Mouse (Mus musculus) heart, adult 2 months (tissue): ENCODE measurements around the gene Nlgn2. TPM values are rescaled to one million over a fixed set of nuclear protein-coding genes. Genes with fewer than 3 reads are reported as not detected.

Experiments
- DNase-seq, 2 experiments: peaks; one replicate each; pipeline ENCODE4 v3.0.0; 2021
- H3K27ac ChIP-seq: fragments of 200-600 bp; 2 replicates; pipeline ENCODE4 v1.8.1; 2022
- H3K27me3 ChIP-seq: fragments of 200-500 bp; 2 replicates; pipeline ENCODE4 v1.6.1; 2012; ENCODE audit warnings: mild to moderate bottlenecking, low read length, inconsistent platforms, mixed read lengths; ENCODE audit not compliant: control insufficient read depth, insufficient read depth
- H3K36me3 ChIP-seq: fragments of 200-500 bp; 2 replicates; pipeline ENCODE4 v1.6.1; 2012; ENCODE audit warnings: low read length, inconsistent platforms; ENCODE audit not compliant: control insufficient read depth, insufficient read depth
- H3K4me1 ChIP-seq: fragments of 200-500 bp; 2 replicates; pipeline ENCODE4 v1.6.1; 2011; ENCODE audit warnings: low read length; ENCODE audit not compliant: control insufficient read depth, insufficient read depth
- H3K4me3 ChIP-seq: fragments of 200-600 bp; 2 replicates; pipeline ENCODE4 v1.8.1; 2022
- H3K79me2 ChIP-seq: fragments of 200-500 bp; replicated peaks from 2 replicates; pipeline ENCODE4 v1.6.1; 2012; ENCODE audit warnings: mild to moderate bottlenecking, inconsistent platforms, low read length, moderate library complexity, mixed read lengths; ENCODE audit not compliant: control insufficient read depth, insufficient read depth
- H3K9ac ChIP-seq: fragments of 200-500 bp; 2 replicates; pipeline ENCODE4 v1.6.1; 2012; ENCODE audit warnings: low read depth, mild to moderate bottlenecking, control low read depth, inconsistent platforms, low read length, mixed read lengths
- CTCF ChIP-seq: fragments of 200-600 bp; IDR thresholded peaks from 2 replicates; pipeline ENCODE4 v1.8.1; 2022; ENCODE audit warnings: antibody characterized with exemption, mild to moderate bottlenecking, moderate library complexity
- EP300 ChIP-seq: fragments of 200-500 bp; IDR thresholded peaks from 2 replicates; pipeline ENCODE4 v1.6.1; 2011; ENCODE audit warnings: low read depth, low read length, control low read depth; ENCODE audit not compliant: insufficient read depth
- POLR2A ChIP-seq: fragments of 200-500 bp; IDR thresholded peaks from 2 replicates; pipeline ENCODE4 v1.6.1; 2011; ENCODE audit warnings: mild to moderate bottlenecking, low read depth, low read length, control low read depth; ENCODE audit not compliant: insufficient read depth
- WGBS: fragments of 180-500 bp; shearing (Covaris S2); methylation state at CpG from one replicate; pipeline ENCODE4 v1.1.7; 2018; 5-methylcytosine and 5-hydroxymethylcytosine counted together
- intact Hi-C: fragments of 180-260 bp; cut with DNase I; formaldehyde crosslinking; loops from one replicate; pipeline ENCODE4 v1.15.1; 2025
- polyA plus RNA-seq: library from polyadenylated mRNA; depleted of rRNA; stranded (reverse); fragments of >200 nt; gene quantifications from 2 replicates; pipeline ENCODE4 v1.2.3, GENCODE M21; 2012
- total RNA-seq, 2 experiments: library from RNA; stranded (reverse); gene quantifications; 2 replicates each; pipeline ENCODE4 v1.2.3; 2021

The Nlgn2 gene
- total and polyA plus RNA-seq, 3 experiments: 3.4 to 6.7 (median 5.0) TPM

GRCm38 (mm10) chr11:69858113-69858998 lies 20.8 kb upstream of the Nlgn2 start, which contains the start of gene Tnk1:
Tnk1 (minus strand) TSS chr11:69858730.
- no peaks in the 10 kb centered on the region for H3K36me3 ChIP-seq
- TF ChIP-seq POLR2A (no peak), EP300 (no peak), CTCF (no peak)
- no peak within 1 kb of the TSS for H3K4me3 ChIP-seq
- no peak within 1 kb of the TSS for H3K27ac ChIP-seq
- no peaks in the 10 kb centered on the region for H3K79me2 ChIP-seq
- no peaks in the 10 kb centered on the region for H3K4me1 ChIP-seq
- H3K27me3 ChIP-seq: no peaks in the 10 kb centered on the region
- intact Hi-C loops: no loop called here
- H3K9ac ChIP-seq: no peak within 1 kb of the TSS
- WGBS: 39% methylated on average over 30 of the region's 30 CpGs
- no peak for DNase-seq

GRCm38 (mm10) chr11:69855347-69855746 lies 17.8 kb upstream of the Nlgn2 start:
- H3K27ac ChIP-seq: no peak overlapping the region; the same call in 1 of the 2 replicates

GRCm38 (mm10) chr11:69854680-69855079 lies 17.1 kb upstream of the Nlgn2 start:
- intact Hi-C loops: no loop called here
- Histone ChIP-seq H3K36me3 (no peaks in the 10 kb centered on the region), H3K4me1 (no peaks in the 10 kb centered on the region), H3K4me3 (no peak overlapping the region), H3K79me2 (no peaks in the 10 kb centered on the region), H3K27ac (peak overlapping the region; percentile 61), H3K27me3 (no peaks in the 10 kb centered on the region), H3K9ac (no peak overlapping the region)
- no peak for TF ChIP-seq EP300
- TF ChIP-seq CTCF: no peak
- no peak for TF ChIP-seq POLR2A
- no peak for DNase-seq
- 51% methylated on average over 10 of the region's 10 CpGs for WGBS

More at GRCm38 (mm10) chr11:69855347-69855746, 17.8 kb upstream of the Nlgn2 start:
- intact Hi-C loops: no loop called here
- no peaks in the 10 kb centered on the region for H3K79me2 ChIP-seq
- no peaks in the 10 kb centered on the region for H3K4me1 ChIP-seq
- TF ChIP-seq EP300: no peak
- TF ChIP-seq POLR2A: no peak
- peak; percentile 61 for TF ChIP-seq CTCF
- no peaks in the 10 kb centered on the region for H3K27me3 ChIP-seq
- no peak overlapping the region for H3K9ac ChIP-seq
- no peak overlapping the region for H3K4me3 ChIP-seq
- peak; percentile 45 to 63 for DNase-seq
- no peaks in the 10 kb centered on the region for H3K36me3 ChIP-seq
- 28% methylated on average over 16 of the region's 16 CpGs for WGBS

- no peaks in the 10 kb centered on the region for H3K79me2 ChIP-seq
- peak overlapping the region; percentile 61 for H3K27ac ChIP-seq
- TF ChIP-seq EP300 (no peak), CTCF (no peak), POLR2A (no peak)
- DNase-seq: no peak
- no peaks in the 10 kb centered on the region for H3K27me3 ChIP-seq
- 30% methylated on average over 7 of the region's 7 CpGs for WGBS
- H3K9ac ChIP-seq: no peak overlapping the region
- H3K4me3 ChIP-seq: no peak overlapping the region
- intact Hi-C loops: no loop called here
- H3K36me3 ChIP-seq: no peaks in the 10 kb centered on the region; the same call in 1 of the 2 replicates
- peaks cover 5% of the 10 kb centered on the region for H3K4me1 ChIP-seq
Measured at GRCm38 (mm10) chr11:69853994-69854393, 16.4 kb upstream of the Nlgn2 start.

- no peak for DNase-seq
- H3K4me3 ChIP-seq: no peak overlapping the region
- no peaks in the 10 kb centered on the region for H3K79me2 ChIP-seq
- H3K36me3 ChIP-seq: no peaks in the 10 kb centered on the region; the same call in 1 of the 2 replicates
- H3K9ac ChIP-seq: no peak overlapping the region
- WGBS: 67% methylated on average over 8 of the region's 8 CpGs
- TF ChIP-seq POLR2A (no peak), CTCF (no peak), EP300 (no peak)
- no peaks in the 10 kb centered on the region for H3K27me3 ChIP-seq
- H3K27ac ChIP-seq: no peak overlapping the region
- H3K4me1 ChIP-seq: peaks cover 5% of the 10 kb centered on the region
- intact Hi-C loops: no loop called here
Measured at GRCm38 (mm10) chr11:69850754-69851153, 13.2 kb upstream of the Nlgn2 start.

GRCm38 (mm10) chr11:69849884-69850283 lies 12.3 kb upstream of the Nlgn2 start:
- no peak overlapping the region for H3K9ac ChIP-seq
- intact Hi-C loops: no loop called here
- 81% methylated on average over 15 of the region's 15 CpGs for WGBS
- no peak for DNase-seq
- H3K79me2 ChIP-seq: no peaks in the 10 kb centered on the region
- peak overlapping the region; percentile 20; the same call in 1 of the 2 replicates for H3K4me3 ChIP-seq
- no peaks in the 10 kb centered on the region for H3K27me3 ChIP-seq
- peaks cover 5% of the 10 kb centered on the region for H3K4me1 ChIP-seq
- peak overlapping the region; percentile 67 for H3K27ac ChIP-seq
- no peak for TF ChIP-seq EP300
- TF ChIP-seq CTCF: no peak
- TF ChIP-seq POLR2A: no peak
- no peaks in the 10 kb centered on the region; the same call in 1 of the 2 replicates for H3K36me3 ChIP-seq
